Mouse (Mus musculus) ES-Bruce4 (cell line): ENCODE data around the gene Rab3gap1.

ENCODE experiments used
- CTCF ChIP-seq: IDR thresholded peaks from one replicate; pipeline ENCODE4 v1.8.1; 2011; ENCODE audit warnings: low read depth, low read length
- EP300 ChIP-seq: IDR thresholded peaks from 2 replicates; pipeline ENCODE4 v1.6.1; 2011; ENCODE audit warnings: low read depth, low read length; ENCODE audit not compliant: insufficient read depth
- POLR2A ChIP-seq: IDR thresholded peaks from one replicate; pipeline ENCODE4 v1.8.1; 2011; ENCODE audit warnings: low read length; ENCODE audit not compliant: insufficient read depth

GRCm38 (mm10) chr1:127854486-127855222, 13.9 kb upstream of the Rab3gap1 start, which contains the start of gene Map3k19:
- no peak for TF ChIP-seq CTCF
- TF ChIP-seq EP300, result no peak
- no peak for TF ChIP-seq POLR2A
